ENCODE assay signal across 20 mouse cellular contexts in genomic region chr1:86633434-86633833, GRCm38 (mm10). TPM values are rescaled to one million over a fixed set of nuclear protein-coding genes. Genes with fewer than 3 reads are reported as not detected.
DNase-seq lines count a peak whose midpoint lies in the region; ATAC-seq and TF ChIP-seq lines count a peak whose summit lies in the region.
"Had no signal": no experiment of that assay in that cellular context is flagged by ENCODE, and none has a peak within 500 bp of the region (broad histone marks: within the 10 kb centered on the region; RNA-seq: fewer than 3 reads in every experiment).

No protein-coding gene starts in this region.

- no peaks in the 10 kb centered on the region for H3K36me3 ChIP-seq in forebrain, embryonic 13.5 days (ENCODE audit: poor library complexity, severe bottlenecking)
- no peaks in the 10 kb centered on the region for H3K36me3 ChIP-seq in forebrain, embryonic 11.5 days (ENCODE audit: control insufficient read depth, insufficient read depth, low read length)
- H3K36me3 ChIP-seq in kidney, embryonic 15.5 days: no peaks in the 10 kb centered on the region
- H3K36me3 ChIP-seq in forebrain, embryonic 15.5 days: no peaks in the 10 kb centered on the region
- H3K36me3 ChIP-seq in liver, postnatal 0 days (replicated peaks; ENCODE audit: insufficient read depth, low read length): no peaks in the 10 kb centered on the region
- H3K36me3 ChIP-seq: embryonic facial prominence, embryonic 10.5 days; limb, embryonic 15.5 days had no signal

- 50% methylated on average over 3 of the region's 3 CpGs for WGBS in forebrain, embryonic 13.5 days
- WGBS in forebrain, embryonic 11.5 days: 51% methylated on average over 3 of the region's 3 CpGs
- WGBS in kidney, embryonic 15.5 days: 41% methylated on average over 3 of the region's 3 CpGs
- 54% methylated on average over 3 of the region's 3 CpGs for WGBS in forebrain, embryonic 15.5 days
- WGBS in liver, postnatal 0 days (ENCODE audit: insufficient replicate concordance): 48% methylated on average over 3 of the region's 3 CpGs
- 66% methylated on average over 3 of the region's 3 CpGs for WGBS in lung, adult 2 months

- H3K27me3 ChIP-seq in forebrain, embryonic 13.5 days: no peaks in the 10 kb centered on the region
- no peaks in the 10 kb centered on the region for H3K27me3 ChIP-seq in forebrain, embryonic 11.5 days (ENCODE audit: control insufficient read depth, insufficient read depth, low read length)
- H3K27me3 ChIP-seq in kidney, embryonic 15.5 days: no peaks in the 10 kb centered on the region
- H3K27me3 ChIP-seq in forebrain, embryonic 15.5 days: no peaks in the 10 kb centered on the region
- no peaks in the 10 kb centered on the region for H3K27me3 ChIP-seq in liver, postnatal 0 days (ENCODE audit: insufficient read depth, low read length)
- H3K27me3 ChIP-seq: CH12.LX; limb, embryonic 15.5 days had no signal

- no peak for TF ChIP-seq EP300 in liver, postnatal 0 days (IDR thresholded peaks at IDR 0.05; ENCODE audit: low read depth)

- TF ChIP-seq CTCF in liver, postnatal 0 days (IDR thresholded peaks at IDR 0.05; ENCODE audit: low read depth): no peak
- no peak for TF ChIP-seq CTCF in lung, adult 2 months (IDR thresholded peaks at IDR 0.05; ENCODE audit: insufficient read depth, low read length)

- ATAC-seq in forebrain, embryonic 13.5 days: no peak
- no peak for ATAC-seq in forebrain, embryonic 11.5 days (replicated peaks; ENCODE audit: low FRiP score)
- no peak for ATAC-seq in kidney, embryonic 15.5 days (replicated peaks; ENCODE audit: low FRiP score)
- no peak for ATAC-seq in forebrain, embryonic 15.5 days (replicated peaks)
- ATAC-seq in liver, postnatal 0 days: peak; percentile 93
- ATAC-seq: inflammation-experienced regulatory T-cells, adult 6 months had no signal

- H3K27ac ChIP-seq in forebrain, embryonic 13.5 days: 0 out of 2 replicates have a peak overlapping the region, but pooled peaks have one; percentile 5
- no peak overlapping the region for H3K27ac ChIP-seq in forebrain, embryonic 11.5 days (ENCODE audit: low read depth, low read length)
- peak overlapping the region; percentile 45; the same call in 1 of the 2 replicates for H3K27ac ChIP-seq in kidney, embryonic 15.5 days
- peak overlapping the region; percentile 57 for H3K27ac ChIP-seq in forebrain, embryonic 15.5 days (replicated peaks)
- peak overlapping the region; percentile 88 for H3K27ac ChIP-seq in liver, postnatal 0 days (ENCODE audit: low read depth)
- H3K27ac ChIP-seq: embryonic facial prominence, embryonic 10.5 days had no signal

- H3K4me2 ChIP-seq in forebrain, embryonic 13.5 days: no peak overlapping the region
- no peak overlapping the region for H3K4me2 ChIP-seq in forebrain, embryonic 11.5 days (ENCODE audit: low read depth, low read length, severe bottlenecking)
- peak overlapping the region; percentile 16; the same call in 1 of the 2 replicates for H3K4me2 ChIP-seq in kidney, embryonic 15.5 days
- no peak overlapping the region for H3K4me2 ChIP-seq in forebrain, embryonic 15.5 days (replicated peaks)
- H3K4me2 ChIP-seq in liver, postnatal 0 days (ENCODE audit: low read depth, low read length): 0 out of 2 replicates have a peak overlapping the region, but pooled peaks have one; percentile 22
- H3K4me2 ChIP-seq: heart, embryonic 11.5 days; limb, embryonic 15.5 days had no signal

- H3K4me1 ChIP-seq in forebrain, embryonic 13.5 days: peaks cover 8% of the 10 kb centered on the region
- no peaks in the 10 kb centered on the region; the same call in 1 of the 2 replicates for H3K4me1 ChIP-seq in forebrain, embryonic 11.5 days (replicated peaks; ENCODE audit: control insufficient read depth, insufficient read depth, low read length)
- peaks cover 24% of the 10 kb centered on the region for H3K4me1 ChIP-seq in kidney, embryonic 15.5 days
- H3K4me1 ChIP-seq in forebrain, embryonic 15.5 days: peaks cover 6% of the 10 kb centered on the region
- H3K4me1 ChIP-seq in liver, postnatal 0 days (ENCODE audit: insufficient read depth): peaks cover 11% of the 10 kb centered on the region
- H3K4me1 ChIP-seq in lung, adult 2 months (ENCODE audit: control insufficient read depth, insufficient read depth, low read length): no peaks in the 10 kb centered on the region

- no peak overlapping the region for H3K9ac ChIP-seq in forebrain, embryonic 13.5 days
- no peak overlapping the region for H3K9ac ChIP-seq in forebrain, embryonic 11.5 days (ENCODE audit: low read length)
- no peak overlapping the region for H3K9ac ChIP-seq in kidney, embryonic 15.5 days
- H3K9ac ChIP-seq in forebrain, embryonic 15.5 days (replicated peaks): no peak overlapping the region
- H3K9ac ChIP-seq in liver, postnatal 0 days (replicated peaks): no peak overlapping the region
- H3K9ac ChIP-seq: limb, embryonic 15.5 days had no signal

- H3K9me3 ChIP-seq in forebrain, embryonic 13.5 days (replicated peaks): no peaks in the 10 kb centered on the region
- H3K9me3 ChIP-seq in forebrain, embryonic 11.5 days (ENCODE audit: control insufficient read depth, low read length): no peaks in the 10 kb centered on the region
- H3K9me3 ChIP-seq in kidney, embryonic 15.5 days (replicated peaks): no peaks in the 10 kb centered on the region
- H3K9me3 ChIP-seq in forebrain, embryonic 15.5 days: no peaks in the 10 kb centered on the region
- no peaks in the 10 kb centered on the region for H3K9me3 ChIP-seq in liver, postnatal 0 days (ENCODE audit: low read length)
- H3K9me3 ChIP-seq: embryonic facial prominence, embryonic 10.5 days; limb, embryonic 15.5 days; megakaryocyte, embryonic 14.5 days had no signal

- no peak for DNase-seq in forebrain, embryonic 11.5 days (ENCODE audit: low spot score)
- DNase-seq in kidney, postnatal 14 days: no peak
- DNase-seq in liver, postnatal 0 days: peak; percentile 38
- DNase-seq in lung, adult 2 months: no peak
- DNase-seq in layer of hippocampus, adult 8-10 months (ENCODE audit: low spot score in 2 of 2): no peak
- DNase-seq: adrenal gland, postnatal 10 days; cerebellum, adult 2 months; lung, postnatal 14 days; right cerebral cortex, postnatal 4 days; thymus, adult 18-20 months had no signal

- TF ChIP-seq POLR2A in lung, adult 2 months (IDR thresholded peaks at IDR 0.05; ENCODE audit: borderline replicate concordance, extremely low read depth, low read depth, low read length): no peak

- no peak overlapping the region for H3K4me3 ChIP-seq in forebrain, embryonic 13.5 days
- no peak overlapping the region for H3K4me3 ChIP-seq in forebrain, embryonic 11.5 days (ENCODE audit: low read depth, low read length)
- no peak overlapping the region for H3K4me3 ChIP-seq in kidney, embryonic 15.5 days (replicated peaks)
- no peak overlapping the region for H3K4me3 ChIP-seq in forebrain, embryonic 15.5 days
- H3K4me3 ChIP-seq in liver, postnatal 0 days (ENCODE audit: low read depth, low read length): no peak overlapping the region
- H3K4me3 ChIP-seq in lung, adult 2 months (replicated peaks; ENCODE audit: extremely low read depth, low read depth, low read length): no peak overlapping the region
- H3K4me3 ChIP-seq: embryonic facial prominence, embryonic 10.5 days; erythroblast, embryonic 14.5 days; limb, embryonic 15.5 days; megakaryocyte, embryonic 14.5 days had no signal

RNA-seq across cellular contexts. Expression of gene Nppc, which starts 36.9 kb away (rescaled TPM):
- polyA plus RNA-seq in forebrain, embryonic 13.5 days (2015; fragmentation: Nextera tagmentation; extraction: Ambion mirVana): 2.6 and 2.7 TPM in 2 replicates
- polyA plus RNA-seq in forebrain, embryonic 11.5 days (2014; fragmentation: Nextera tagmentation; extraction: Ambion mirVana): 0.79 and 0.98 TPM in 2 replicates
- 3.7 and 4.3 TPM in 2 replicates for polyA plus RNA-seq in kidney, embryonic 15.5 days (2015; fragmentation: Nextera tagmentation; extraction: Ambion mirVana)
- 3.9 and 4.8 TPM in 2 replicates for polyA plus RNA-seq in forebrain, embryonic 15.5 days (2015; fragmentation: Nextera tagmentation; extraction: Ambion mirVana)
- polyA plus RNA-seq in liver, postnatal 0 days (2015; fragmentation: Nextera tagmentation; extraction: Ambion mirVana): 0.20 TPM in 1 of 2 replicates, not detected in the other
- 0.11 and 0.19 TPM in 2 replicates for polyA plus RNA-seq in lung, adult 2 months (2012; rRNA removed)
- total RNA-seq in layer of hippocampus, adult 8-10 months (2022): 1 to 10 TPM; 7.3 to 8.6 (median 7.9) TPM
- polyA plus RNA-seq: erythroblast, embryonic 14.5 days; inflammation-experienced regulatory T-cells, adult 6 months had no signal

RNA-seq across cellular contexts. Expression of gene Cops7b, which starts 50.7 kb away (rescaled TPM):
- polyA plus RNA-seq in forebrain, embryonic 13.5 days (2015; fragmentation: Nextera tagmentation; extraction: Ambion mirVana): 60.5 and 64.7 TPM in 2 replicates
- 57.1 and 62.3 TPM in 2 replicates for polyA plus RNA-seq in forebrain, embryonic 11.5 days (2014; fragmentation: Nextera tagmentation; extraction: Ambion mirVana)
- 42.9 and 43.6 TPM in 2 replicates for polyA plus RNA-seq in kidney, embryonic 15.5 days (2015; fragmentation: Nextera tagmentation; extraction: Ambion mirVana)
- 62.9 and 63.4 TPM in 2 replicates for polyA plus RNA-seq in forebrain, embryonic 15.5 days (2015; fragmentation: Nextera tagmentation; extraction: Ambion mirVana)
- polyA plus RNA-seq in liver, postnatal 0 days (2015; fragmentation: Nextera tagmentation; extraction: Ambion mirVana): 8.5 and 9.8 TPM in 2 replicates
- polyA plus RNA-seq in lung, adult 2 months (2012; rRNA removed): 23.2 and 30.2 TPM in 2 replicates
- total RNA-seq in layer of hippocampus, adult 8-10 months (2022): 10 to 100 TPM; 18.7 to 21.5 (median 19.8) TPM

RNA-seq across cellular contexts. Expression of gene Pde6d, which starts 51.0 kb away (rescaled TPM):
- 78.5 and 84.4 TPM in 2 replicates for polyA plus RNA-seq in forebrain, embryonic 13.5 days (2015; fragmentation: Nextera tagmentation; extraction: Ambion mirVana)
- polyA plus RNA-seq in forebrain, embryonic 11.5 days (2014; fragmentation: Nextera tagmentation; extraction: Ambion mirVana): 81.0 and 88.0 TPM in 2 replicates
- 61.5 and 64.7 TPM in 2 replicates for polyA plus RNA-seq in kidney, embryonic 15.5 days (2015; fragmentation: Nextera tagmentation; extraction: Ambion mirVana)
- polyA plus RNA-seq in forebrain, embryonic 15.5 days (2015; fragmentation: Nextera tagmentation; extraction: Ambion mirVana): 99.0 and 103 TPM in 2 replicates
- 25.2 and 29.6 TPM in 2 replicates for polyA plus RNA-seq in liver, postnatal 0 days (2015; fragmentation: Nextera tagmentation; extraction: Ambion mirVana)
- 15.8 and 20.8 TPM in 2 replicates for polyA plus RNA-seq in lung, adult 2 months (2012; rRNA removed)
- 10 to 100 TPM; 47.4 to 55.5 (median 49.3) TPM for total RNA-seq in layer of hippocampus, adult 8-10 months (2022)

Comparison
In these comparisons a context has a peak if more than half of its experiments do, and no peak if none do; other contexts are left out.
1. H3K4me2 ChIP-seq: peak in kidney, embryonic 15.5 days (single experiment) and liver, postnatal 0 days (single experiment); none in forebrain, embryonic 13.5 days (single experiment), forebrain, embryonic 11.5 days (single experiment) and forebrain, embryonic 15.5 days (single experiment).